Mouse (Mus musculus): ENCODE results near the gene Ldb2. TPM values are rescaled to one million over a fixed set of nuclear protein-coding genes. Genes with fewer than 3 reads are reported as not detected.

The Ldb2 gene
- polyA plus RNA-seq, 2 experiments: 2.0 to 4.2 TPM

- Histone ChIP-seq H3K9me3 (ENCODE audit: control insufficient read depth, low read length) (no peaks in the 10 kb centered on the region), H3K9ac (replicated peaks) (no peak overlapping the region), H3K4me3 (ENCODE audit: insufficient read depth in 1 of 2, low read depth in 2 of 2, low read length in 2 of 2) (no peak overlapping the region), H3K4me2 (ENCODE audit: low read depth) (no peak overlapping the region), H3K4me1 (replicated peaks; ENCODE audit: control insufficient read depth in 2 of 2, insufficient read depth in 2 of 2, low read length in 1 of 2) (no peaks in the 10 kb centered on the region), H3K36me3 (replicated peaks; ENCODE audit: control insufficient read depth, insufficient read depth, low read depth) (no peaks in the 10 kb centered on the region), H3K27me3 (ENCODE audit: control insufficient read depth, insufficient read depth, low read length) (no peaks in the 10 kb centered on the region), H3K27ac (no peak overlapping the region)
- TF ChIP-seq EP300 (IDR thresholded peaks at IDR 0.05; ENCODE audit: low read depth) (no peak), CTCF (IDR thresholded peaks at IDR 0.05; ENCODE audit: low read depth) (no peak)
- 67% methylated on average over 10 of the region's 10 CpGs for WGBS (ENCODE audit: insufficient replicate concordance)
- ATAC-seq (ENCODE audit: insufficient read depth) (no peak), DNase-seq (ENCODE audit: low read depth in 3 of 3, low spot score in 3 of 3) (no peak)
Observed at GRCm38 (mm10) chr5:44473857-44474762, 325.4 kb downstream of the Ldb2 start.

GRCm38 (mm10) chr5:44465238-44465637 is 334.2 kb downstream of the Ldb2 start:
- Histone ChIP-seq H3K4me2 (ENCODE audit: low read depth) (no peak overlapping the region), H3K4me3 (ENCODE audit: insufficient read depth in 1 of 2, low read depth in 2 of 2, low read length in 2 of 2) (no peak overlapping the region), H3K9me3 (ENCODE audit: control insufficient read depth, low read length) (no peaks in the 10 kb centered on the region), H3K27me3 (ENCODE audit: control insufficient read depth, insufficient read depth, low read length) (no peaks in the 10 kb centered on the region), H3K27ac (no peak overlapping the region), H3K9ac (replicated peaks) (no peak overlapping the region), H3K36me3 (replicated peaks; ENCODE audit: control insufficient read depth, insufficient read depth, low read depth) (no peaks in the 10 kb centered on the region), H3K4me1 (replicated peaks; ENCODE audit: control insufficient read depth in 2 of 2, insufficient read depth in 2 of 2, low read length in 1 of 2) (no peaks in the 10 kb centered on the region)
- ATAC-seq (ENCODE audit: insufficient read depth): no peak
- no peak for DNase-seq (ENCODE audit: low read depth in 3 of 3, low spot score in 3 of 3)
- TF ChIP-seq EP300 (IDR thresholded peaks at IDR 0.05; ENCODE audit: low read depth): no peak
- WGBS (ENCODE audit: insufficient replicate concordance): 36% methylated on average over 4 of the region's 4 CpGs
